Mouse (Mus musculus) left cerebral cortex, postnatal 25 days (tissue): Measurements from ENCODE around the gene Sp110. TPM values are rescaled to one million over a fixed set of nuclear protein-coding genes. Genes with fewer than 3 reads are reported as not detected.
"Not testable (repeated sequence)": the region's sequence is repeated elsewhere in the genome, so short reads cannot be mapped to it uniquely, and the experiment has no call there.

Experiments used
- DNase-seq, 2 experiments: peaks; one replicate each; pipeline ENCODE4 v3.0.0; 2022; ENCODE audit warnings: low spot score in 2 of 2, mixed read lengths in 1 of 2
- intact Hi-C: fragments of 180-260 bp; cut with DNase I; formaldehyde crosslinking; loops from one replicate; pipeline ENCODE4 v1.15.1; 2025
- total RNA-seq, 2 experiments: library from RNA; stranded (reverse); gene quantifications; 2 replicates each; pipeline ENCODE4 v1.2.3; 2021

The Sp110 gene
- total RNA-seq, 2 experiments from 2014 or later: 0.46 to 0.89 TPM

DNA sequence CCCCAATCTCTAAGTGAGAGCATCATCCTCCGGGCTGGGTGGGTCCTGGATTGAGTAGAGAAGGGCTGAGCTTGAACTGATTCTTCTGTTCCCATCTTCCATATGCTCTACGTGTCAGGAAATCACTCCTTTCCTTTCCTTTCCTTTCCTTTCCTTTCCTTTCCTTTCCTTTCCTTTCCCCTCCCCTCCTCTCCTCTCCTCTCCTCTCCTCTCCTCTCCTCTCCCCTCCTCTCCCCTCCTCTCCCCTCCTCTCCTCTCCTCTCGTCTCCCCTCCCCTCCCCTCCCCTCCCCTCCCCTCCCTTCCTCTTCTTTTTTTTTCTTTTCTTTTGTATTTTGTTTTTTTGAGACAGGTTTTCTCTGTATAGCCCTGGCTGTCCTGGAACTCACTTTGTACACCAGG is 23.2 kb downstream of the Sp110 start, which contains the start of gene G530012D18Rik:
Gene G530012D18Rik, plus strand, starts transcription at position 301 of the 400 bp plus-strand sequence.
- DNase-seq, intact Hi-C loops: not testable (repeated sequence)

DNA sequence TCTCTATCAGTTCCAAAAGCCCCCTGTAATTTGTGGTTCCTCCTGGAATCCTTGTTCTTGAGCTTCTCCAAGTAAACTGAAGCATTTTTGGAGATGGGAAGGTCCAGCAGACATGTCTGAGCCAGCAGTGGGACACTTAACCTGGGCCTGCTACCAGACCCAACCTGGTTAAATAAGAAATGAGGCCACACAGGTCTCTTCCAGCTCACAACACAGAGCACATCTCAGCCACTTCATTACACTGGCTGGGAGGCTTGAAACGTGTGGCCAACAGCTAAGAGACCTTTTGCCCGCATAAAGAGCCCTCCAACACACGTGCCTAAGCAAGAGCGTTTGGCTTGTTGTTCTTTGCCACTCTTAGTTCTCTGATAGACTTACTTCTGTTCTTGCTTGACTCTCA is 25.1 kb downstream of the Sp110 start:
- intact Hi-C loops, DNase-seq: not testable (repeated sequence)

DNA sequence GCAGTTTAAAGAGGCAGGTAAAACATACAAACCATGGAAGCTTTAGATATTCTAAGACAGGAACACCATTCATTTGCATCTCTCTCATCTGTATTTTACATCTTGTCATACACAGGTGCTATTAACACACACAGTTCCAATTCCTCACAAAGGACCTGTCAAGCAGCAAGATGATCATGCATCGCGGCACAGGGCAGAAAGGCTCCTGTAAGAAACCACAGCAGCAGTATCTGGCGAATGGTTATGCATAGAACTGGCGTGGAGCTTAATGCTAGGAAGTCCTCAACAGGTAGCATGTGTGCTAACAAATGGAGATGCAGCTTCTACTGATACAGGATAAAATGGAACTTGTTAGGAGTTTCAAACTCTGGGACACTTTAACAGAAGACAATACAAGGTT is 43.4 kb downstream of the Sp110 start:
- peak; percentile 8 to 13 for DNase-seq
- intact Hi-C loops: not testable (repeated sequence)

DNA sequence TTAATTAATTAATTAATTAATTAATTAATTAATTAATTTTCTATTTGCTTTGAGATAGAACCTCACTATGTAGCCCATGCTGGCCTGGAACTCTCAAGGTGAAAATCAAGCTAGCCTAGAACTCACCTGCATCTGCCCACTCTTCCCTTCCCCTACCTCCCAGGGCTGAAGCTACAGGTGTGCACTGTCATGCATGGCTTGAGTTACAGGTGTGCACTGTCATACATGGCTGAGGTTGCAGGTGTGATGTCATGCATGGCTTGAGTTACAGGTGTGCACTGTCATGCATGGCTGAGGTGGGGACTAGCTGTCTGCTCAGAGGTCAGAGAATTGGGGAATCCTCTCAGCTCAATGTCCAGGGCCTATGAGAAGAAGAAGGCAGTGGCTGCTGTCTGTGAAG is 52.2 kb downstream of the Sp110 start:
- intact Hi-C loops, DNase-seq: not testable (repeated sequence)

DNA sequence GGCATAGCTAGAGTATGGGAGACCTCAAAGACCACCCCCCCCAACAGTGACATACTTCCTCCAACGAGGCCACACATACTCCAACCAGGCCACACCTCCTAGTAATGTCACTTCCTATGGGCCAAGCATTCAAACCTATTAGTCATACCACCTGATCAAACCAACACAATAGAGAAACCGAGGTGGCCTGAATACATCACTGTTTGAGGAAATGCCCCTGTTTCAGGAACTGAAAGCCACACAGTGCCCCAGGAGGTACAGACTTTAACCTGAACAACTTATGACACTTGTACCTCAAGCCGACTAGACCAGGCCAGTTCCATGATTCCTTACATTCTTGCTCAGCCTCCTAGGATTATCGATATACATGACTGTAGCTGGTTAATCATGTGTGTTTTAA is 54.8 kb downstream of the Sp110 start:
- not testable (repeated sequence) for DNase-seq

DNA sequence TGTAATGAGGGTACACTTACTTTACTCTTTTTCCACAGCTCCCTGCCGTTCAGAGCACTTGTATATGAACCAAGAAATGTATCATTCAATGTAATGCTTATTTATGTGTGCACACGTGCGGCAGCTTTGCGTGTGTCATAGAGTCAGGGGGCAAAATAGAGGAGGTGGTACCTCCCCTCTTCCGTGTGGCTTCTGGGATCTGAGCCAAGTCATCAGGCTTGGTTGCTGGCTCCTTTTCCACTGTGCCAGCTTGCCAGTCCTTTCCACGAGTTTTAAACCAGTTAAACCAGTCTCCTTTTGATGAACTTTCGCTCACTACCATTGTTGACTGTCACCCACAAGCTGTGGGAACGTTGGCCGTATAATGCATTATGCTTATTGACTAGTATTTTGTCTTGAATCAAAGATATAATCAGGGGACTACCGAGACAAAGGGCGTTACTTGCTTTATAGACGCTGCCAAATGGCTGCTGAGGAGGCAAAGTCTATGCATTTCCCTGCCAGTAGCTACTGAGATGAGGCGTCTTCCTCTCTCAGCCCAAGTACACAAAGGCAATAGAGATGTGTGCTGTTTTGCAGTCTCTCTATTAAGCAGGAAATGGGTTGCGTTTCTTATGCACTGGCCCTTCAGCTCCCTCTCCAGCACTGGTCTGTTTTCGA is 70.0 kb downstream of the Sp110 start:
- DNase-seq, intact Hi-C loops: not testable (repeated sequence)

More for the DNA sequence above, 54.8 kb downstream of the Sp110 start:
- intact Hi-C loops: not testable (repeated sequence)

Other genes with a start within 250 kb of the Sp110 start
- not detected for gene G530012D18Rik, start 23.1 kb downstream of the Sp110 start, total RNA-seq
- gene Sp140, start 1.6 kb upstream of the Sp110 start, total RNA-seq: under 1 TPM; 0.57 to 0.62 TPM
- 1 to 10 TPM; 1.4 to 3.3 TPM for gene Sp100, start 51.2 kb upstream of the Sp110 start, total RNA-seq
- gene A630001G21Rik, start 179.8 kb upstream of the Sp110 start, total RNA-seq: under 1 TPM in 1 of 2 experiments, not detected in 1; 0.25 TPM
- 100 to 1,000 TPM; 151 to 156 TPM for gene Cab39, start 194.6 kb upstream of the Sp110 start, total RNA-seq